Mouse (Mus musculus): ENCODE measurements around the gene Arpp19.

DNA sequence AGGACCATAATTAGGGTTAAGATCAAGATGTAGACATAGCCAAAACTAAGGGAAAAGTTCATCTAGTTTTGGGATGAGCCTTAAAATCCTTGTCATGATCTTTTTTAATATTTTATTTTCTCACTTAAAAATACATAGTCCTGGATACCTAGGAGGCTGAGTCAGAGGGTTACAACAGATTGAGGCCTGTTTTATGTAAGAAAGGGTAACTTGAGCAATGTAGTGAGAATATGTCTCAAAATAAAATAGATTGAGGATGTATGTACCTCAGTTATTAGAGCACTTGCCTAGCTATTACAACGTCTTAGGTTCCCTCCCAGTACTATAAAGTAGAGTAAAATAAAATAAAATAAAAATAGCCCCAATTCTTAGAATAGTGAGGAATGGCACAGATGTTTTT lies 54.7 kb downstream of the Arpp19 start:
- no peak for TF ChIP-seq CTCF (conservative IDR thresholded peaks at IDR 0.05; ENCODE audit: low read length)
- TF ChIP-seq NANOG (IDR thresholded peaks at IDR 0.05; ENCODE audit: borderline replicate concordance, low read length) = no peak
- no peak for TF ChIP-seq POU5F1 (IDR thresholded peaks at IDR 0.05; ENCODE audit: borderline replicate concordance, low read length)
